Mouse (Mus musculus): ENCODE results near the gene Ptprn2. TPM values are rescaled to one million over a fixed set of nuclear protein-coding genes. Genes with fewer than 3 reads are reported as not detected.

Ptprn2 gene
- polyA plus RNA-seq, 1 experiment from 2014 or later, result 1.2 TPM

GRCm38 (mm10) chr12:116590076-116590475, 104.6 kb downstream of the Ptprn2 start:
- no peak overlapping the region for H3K4me3 ChIP-seq (ENCODE audit: low read depth, low read length)
- no peaks in the 10 kb centered on the region for H3K4me1 ChIP-seq (replicated peaks; ENCODE audit: control insufficient read depth, insufficient read depth, low read length)
- 92% methylated on average over 5 of the region's 5 CpGs for WGBS
- no peak overlapping the region for H3K9ac ChIP-seq (ENCODE audit: low read depth, low read length)
- no peaks in the 10 kb centered on the region for H3K36me3 ChIP-seq (ENCODE audit: control insufficient read depth, insufficient read depth)
- H3K9me3 ChIP-seq (ENCODE audit: control insufficient read depth), result no peaks in the 10 kb centered on the region
- TF ChIP-seq CTCF (IDR thresholded peaks at IDR 0.05; ENCODE audit: low read depth), result no peak
- no peaks in the 10 kb centered on the region for H3K27me3 ChIP-seq (replicated peaks; ENCODE audit: control insufficient read depth, insufficient read depth, low read length)
- no peak overlapping the region for H3K27ac ChIP-seq (ENCODE audit: low read depth, low read length)
- H3K4me2 ChIP-seq (replicated peaks; ENCODE audit: low read depth), result no peak overlapping the region
- no peak for ATAC-seq

- H3K27ac ChIP-seq (ENCODE audit: low read depth, low read length), result no peak overlapping the region
- no peak for TF ChIP-seq CTCF (IDR thresholded peaks at IDR 0.05; ENCODE audit: low read depth)
- no peak overlapping the region for H3K4me2 ChIP-seq (replicated peaks; ENCODE audit: low read depth)
- no peaks in the 10 kb centered on the region for H3K4me1 ChIP-seq (replicated peaks; ENCODE audit: control insufficient read depth, insufficient read depth, low read length)
- no peak for ATAC-seq
- no peak overlapping the region for H3K9ac ChIP-seq (ENCODE audit: low read depth, low read length)
- 68% methylated on average over 8 of the region's 8 CpGs for WGBS
- no peaks in the 10 kb centered on the region for H3K36me3 ChIP-seq (ENCODE audit: control insufficient read depth, insufficient read depth)
- no peaks in the 10 kb centered on the region for H3K9me3 ChIP-seq (ENCODE audit: control insufficient read depth)
- no peak overlapping the region for H3K4me3 ChIP-seq (ENCODE audit: low read depth, low read length)
- no peaks in the 10 kb centered on the region for H3K27me3 ChIP-seq (replicated peaks; ENCODE audit: control insufficient read depth, insufficient read depth, low read length)
These were observed 108.9 kb downstream of the Ptprn2 start for GRCm38 (mm10) chr12:116594457-116594856.

DNA sequence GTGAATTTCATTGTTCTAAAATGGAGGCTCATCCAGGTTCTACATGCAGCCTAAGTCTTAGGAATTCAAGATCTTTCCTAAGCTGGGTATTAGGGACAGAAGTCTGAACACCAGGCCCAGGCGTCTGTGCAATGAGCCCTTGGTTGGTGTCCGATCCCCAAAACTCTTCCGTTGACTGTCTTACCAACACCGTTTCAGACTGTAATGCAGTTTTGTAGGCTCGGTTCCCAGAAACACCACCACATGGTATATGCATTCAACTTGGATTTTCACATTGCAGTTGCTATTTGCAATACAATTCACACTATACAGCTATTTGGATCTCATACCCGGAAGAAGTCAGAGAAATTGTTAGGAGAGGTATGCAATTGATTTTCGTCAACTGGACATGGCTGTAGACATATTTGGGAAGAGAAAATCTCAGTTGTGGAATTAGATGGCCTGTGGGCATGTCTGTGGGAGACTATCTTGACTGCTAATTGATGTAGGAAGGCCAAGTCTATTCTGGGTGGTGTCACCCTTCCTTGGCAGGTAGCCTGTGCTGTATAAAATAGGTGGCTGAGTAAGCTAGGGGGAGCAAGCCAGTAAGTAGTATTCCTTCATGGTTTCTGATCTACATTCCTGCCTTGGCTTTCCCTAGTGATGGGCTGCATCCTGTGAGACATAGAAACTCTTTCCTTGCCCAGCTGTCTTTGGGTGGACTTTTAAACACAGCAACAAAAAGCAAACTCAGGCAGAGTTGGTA, 109.5 kb downstream of the Ptprn2 start:
- Histone ChIP-seq H3K4me1 (replicated peaks; ENCODE audit: control insufficient read depth, insufficient read depth, low read length) (no peaks in the 10 kb centered on the region), H3K4me2 (replicated peaks; ENCODE audit: low read depth) (no peak overlapping the region), H3K27ac (ENCODE audit: low read depth, low read length) (no peak overlapping the region), H3K9ac (ENCODE audit: low read depth, low read length) (no peak overlapping the region), H3K4me3 (ENCODE audit: low read depth, low read length) (no peak overlapping the region), H3K27me3 (replicated peaks; ENCODE audit: control insufficient read depth, insufficient read depth, low read length) (no peaks in the 10 kb centered on the region), H3K36me3 (ENCODE audit: control insufficient read depth, insufficient read depth) (no peaks in the 10 kb centered on the region), H3K9me3 (ENCODE audit: control insufficient read depth) (no peaks in the 10 kb centered on the region)
- no peak for TF ChIP-seq CTCF (IDR thresholded peaks at IDR 0.05; ENCODE audit: low read depth)
- no peak for ATAC-seq
- 93% methylated on average over 7 of the region's 7 CpGs for WGBS

DNA sequence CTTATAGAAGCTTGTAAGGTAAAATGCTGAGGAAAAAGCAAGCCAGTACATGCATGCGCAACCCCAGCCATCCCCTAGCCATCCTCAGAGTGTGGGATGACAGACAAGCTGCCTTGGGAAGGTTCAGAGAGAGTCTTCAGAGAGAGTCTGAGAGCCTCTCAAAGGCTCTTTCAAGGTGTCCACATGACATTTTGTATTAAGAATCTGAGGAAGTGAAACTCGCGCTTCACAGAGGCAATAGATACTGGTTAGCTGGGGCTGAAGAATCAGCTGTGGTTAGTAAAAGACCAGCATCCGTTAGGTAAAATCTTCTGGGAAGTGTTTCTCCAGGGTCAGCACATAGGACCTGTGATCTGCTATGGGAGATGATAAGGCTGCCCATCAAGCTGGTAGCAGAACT, 110.2 kb downstream of the Ptprn2 start:
- Histone ChIP-seq H3K9me3 (ENCODE audit: control insufficient read depth) (no peaks in the 10 kb centered on the region), H3K27me3 (replicated peaks; ENCODE audit: control insufficient read depth, insufficient read depth, low read length) (no peaks in the 10 kb centered on the region), H3K36me3 (ENCODE audit: control insufficient read depth, insufficient read depth) (no peaks in the 10 kb centered on the region), H3K4me2 (replicated peaks; ENCODE audit: low read depth) (no peak overlapping the region), H3K4me3 (ENCODE audit: low read depth, low read length) (no peak overlapping the region), H3K9ac (ENCODE audit: low read depth, low read length) (no peak overlapping the region), H3K27ac (ENCODE audit: low read depth, low read length) (no peak overlapping the region), H3K4me1 (replicated peaks; ENCODE audit: control insufficient read depth, insufficient read depth, low read length) (no peaks in the 10 kb centered on the region)
- no peak for ATAC-seq
- TF ChIP-seq CTCF (IDR thresholded peaks at IDR 0.05; ENCODE audit: low read depth), result no peak
- 87% methylated on average over 4 of the region's 4 CpGs for WGBS

GRCm38 (mm10) chr12:116596993-116597392, 111.5 kb downstream of the Ptprn2 start:
- Histone ChIP-seq H3K27me3 (replicated peaks; ENCODE audit: control insufficient read depth, insufficient read depth, low read length) (no peaks in the 10 kb centered on the region), H3K9me3 (ENCODE audit: control insufficient read depth) (no peaks in the 10 kb centered on the region), H3K36me3 (ENCODE audit: control insufficient read depth, insufficient read depth) (no peaks in the 10 kb centered on the region), H3K4me2 (replicated peaks; ENCODE audit: low read depth) (no peak overlapping the region), H3K4me3 (ENCODE audit: low read depth, low read length) (no peak overlapping the region), H3K27ac (ENCODE audit: low read depth, low read length) (no peak overlapping the region), H3K9ac (ENCODE audit: low read depth, low read length) (no peak overlapping the region), H3K4me1 (replicated peaks; ENCODE audit: control insufficient read depth, insufficient read depth, low read length) (no peaks in the 10 kb centered on the region)
- ATAC-seq, result no peak
- no peak for TF ChIP-seq CTCF (IDR thresholded peaks at IDR 0.05; ENCODE audit: low read depth)
- WGBS, result 90% methylated on average over 20 of the region's 20 CpGs

DNA sequence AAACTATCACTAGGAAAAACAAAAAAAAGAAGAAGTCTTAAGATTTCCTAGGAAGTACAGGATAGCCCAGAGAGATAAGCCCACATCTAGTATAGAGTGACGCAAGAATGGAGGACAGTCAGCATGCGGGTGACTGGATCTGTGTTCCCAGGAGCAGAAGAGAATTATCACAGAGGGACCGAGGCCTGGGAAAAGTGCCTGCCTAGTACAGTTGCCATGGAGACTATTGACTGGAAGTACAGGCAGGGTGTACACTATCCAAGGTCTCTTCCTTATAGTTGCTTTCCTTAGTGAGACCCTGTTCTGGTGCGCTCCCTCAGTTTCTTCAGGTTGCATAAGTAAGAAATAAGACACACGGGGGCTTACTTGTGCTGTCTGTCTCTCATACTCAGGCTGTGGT, 112.2 kb downstream of the Ptprn2 start:
- Histone ChIP-seq H3K9ac (ENCODE audit: low read depth, low read length) (no peak overlapping the region), H3K4me3 (ENCODE audit: low read depth, low read length) (no peak overlapping the region), H3K4me2 (replicated peaks; ENCODE audit: low read depth) (no peak overlapping the region), H3K4me1 (replicated peaks; ENCODE audit: control insufficient read depth, insufficient read depth, low read length) (no peaks in the 10 kb centered on the region), H3K9me3 (ENCODE audit: control insufficient read depth) (no peaks in the 10 kb centered on the region), H3K36me3 (ENCODE audit: control insufficient read depth, insufficient read depth) (no peaks in the 10 kb centered on the region), H3K27ac (ENCODE audit: low read depth, low read length) (no peak overlapping the region), H3K27me3 (replicated peaks; ENCODE audit: control insufficient read depth, insufficient read depth, low read length) (no peaks in the 10 kb centered on the region)
- ATAC-seq, result no peak
- 79% methylated on average over 5 of the region's 5 CpGs for WGBS
- TF ChIP-seq CTCF (IDR thresholded peaks at IDR 0.05; ENCODE audit: low read depth), result no peak
